Mouse (Mus musculus): ENCODE results near the gene Tor2a.

GRCm38 (mm10) chr2:32795748-32796418 lies 38.8 kb downstream of the Tor2a start:
- TF ChIP-seq CTCF (IDR thresholded peaks at IDR 0.05; ENCODE audit: control insufficient read depth, insufficient read depth, insufficient read length) (no peak), MAX (IDR thresholded peaks at IDR 0.05) (no peak), USF1 (IDR thresholded peaks at IDR 0.05; ENCODE audit: low read depth) (no peak), FOSL1 (IDR thresholded peaks at IDR 0.05; ENCODE audit: insufficient read depth, low read length, poor library complexity, severe bottlenecking) (no peak), MYOG (IDR thresholded peaks at IDR 0.05; ENCODE audit: control insufficient read depth, extremely low read depth, insufficient read length) (no peak), CEBPB (IDR thresholded peaks at IDR 0.05; ENCODE audit: low read depth) (no peak)
